Mouse (Mus musculus) bone marrow, adult 2 months (tissue): ENCODE measurements around the gene Irf2bpl. TPM values are rescaled to one million over a fixed set of nuclear protein-coding genes. Genes with fewer than 3 reads are reported as not detected.

Source experiments
- H3K27ac ChIP-seq: fragments of 200-500 bp; 2 replicates; pipeline ENCODE4 v1.5.1; 2012; ENCODE audit warnings: low read depth, mild to moderate bottlenecking, control low read depth, inconsistent platforms, low read length; ENCODE audit not compliant: control insufficient read depth, poor library complexity, insufficient read depth
- H3K4me1 ChIP-seq: fragments of 200-500 bp; 2 replicates; pipeline ENCODE4 v1.6.1; 2011; ENCODE audit warnings: low read length; ENCODE audit not compliant: control insufficient read depth, insufficient read depth
- H3K4me3 ChIP-seq: fragments of 200-500 bp; replicated peaks from 2 replicates; pipeline ENCODE3; 2011; ENCODE audit warnings: mild to moderate bottlenecking, low read depth, low read length, control low read depth; ENCODE audit not compliant: control insufficient read depth
- CTCF ChIP-seq: fragments of 200-500 bp; IDR thresholded peaks from 2 replicates; pipeline ENCODE4 v1.5.1; 2011; ENCODE audit warnings: low read length, control low read depth; ENCODE audit not compliant: control insufficient read depth, insufficient read depth
- POLR2A ChIP-seq: fragments of 200-500 bp; IDR thresholded peaks from 2 replicates; pipeline ENCODE4 v1.6.1; 2011; ENCODE audit warnings: low read depth, mild to moderate bottlenecking, control low read depth, low read length, borderline replicate concordance; ENCODE audit not compliant: control insufficient read depth
- WGBS: fragments of 180-500 bp; shearing (Covaris S2); methylation state at CpG from one replicate; pipeline ENCODE4 v1.1.7; 2018; 5-methylcytosine and 5-hydroxymethylcytosine counted together
- polyA plus RNA-seq: library from polyadenylated mRNA; stranded (reverse); fragments of >200 nt; gene quantifications from 2 replicates; pipeline ENCODE4 v1.2.4, GENCODE M21; 2011; ENCODE audit warnings: low replicate concordance; ENCODE audit not compliant: missing spikeins, insufficient read depth, insufficient read length

Irf2bpl gene
- polyA plus RNA-seq, 1 experiment = 3.4 TPM

DNA sequence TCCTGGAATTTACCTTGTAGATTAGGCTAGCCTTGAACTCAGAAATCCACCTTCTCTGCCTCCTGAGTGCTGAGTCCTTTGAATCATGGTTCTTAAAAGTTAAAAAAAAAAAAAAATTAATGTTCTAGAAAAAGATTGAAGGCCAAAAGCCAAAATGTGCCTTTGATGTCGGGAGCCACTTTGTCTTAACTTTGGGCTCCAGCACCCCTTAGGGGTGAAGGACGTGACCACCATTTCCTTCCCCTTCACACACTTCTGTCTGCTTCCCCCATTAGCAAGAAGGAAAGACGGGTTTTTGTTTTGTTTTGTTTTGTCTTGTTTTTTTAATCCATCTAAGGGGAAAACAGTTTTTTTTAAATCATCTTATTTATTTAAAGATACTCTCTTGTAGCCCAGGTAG, 48.7 kb downstream of the Irf2bpl start:
- no peak for TF ChIP-seq CTCF
- TF ChIP-seq POLR2A = no peak
- Histone ChIP-seq H3K27ac (peak overlapping the region; percentile 92; the same call in 1 of the 2 replicates), H3K4me3 (no peak overlapping the region), H3K4me1 (peaks cover 26% of the 10 kb centered on the region)
- WGBS = 12% methylated on average over 3 of the region's 3 CpGs

DNA sequence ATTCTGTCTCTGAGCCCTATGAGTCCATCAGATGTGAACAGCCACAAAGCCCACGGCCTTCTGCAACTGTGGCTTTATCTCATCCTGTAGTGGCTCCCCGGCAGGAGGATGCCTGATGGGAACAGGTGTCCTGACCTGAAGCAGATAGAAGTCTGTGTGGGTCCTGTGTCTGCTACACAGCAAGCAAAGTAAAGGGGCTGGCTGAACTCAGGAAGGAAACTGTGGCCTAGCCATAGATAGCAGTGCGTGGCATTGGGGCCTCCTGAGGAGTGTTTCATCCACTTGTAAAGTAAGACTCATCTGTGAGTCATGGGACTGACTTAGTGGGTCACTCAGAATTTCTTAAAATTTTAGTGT, 50.2 kb downstream of the Irf2bpl start:
- no peak for TF ChIP-seq CTCF
- no peak for TF ChIP-seq POLR2A
- 6% methylated on average over 3 of the region's 3 CpGs for WGBS
- Histone ChIP-seq H3K27ac (peak overlapping the region; percentile 93), H3K4me3 (no peak overlapping the region), H3K4me1 (peaks cover 26% of the 10 kb centered on the region)

DNA sequence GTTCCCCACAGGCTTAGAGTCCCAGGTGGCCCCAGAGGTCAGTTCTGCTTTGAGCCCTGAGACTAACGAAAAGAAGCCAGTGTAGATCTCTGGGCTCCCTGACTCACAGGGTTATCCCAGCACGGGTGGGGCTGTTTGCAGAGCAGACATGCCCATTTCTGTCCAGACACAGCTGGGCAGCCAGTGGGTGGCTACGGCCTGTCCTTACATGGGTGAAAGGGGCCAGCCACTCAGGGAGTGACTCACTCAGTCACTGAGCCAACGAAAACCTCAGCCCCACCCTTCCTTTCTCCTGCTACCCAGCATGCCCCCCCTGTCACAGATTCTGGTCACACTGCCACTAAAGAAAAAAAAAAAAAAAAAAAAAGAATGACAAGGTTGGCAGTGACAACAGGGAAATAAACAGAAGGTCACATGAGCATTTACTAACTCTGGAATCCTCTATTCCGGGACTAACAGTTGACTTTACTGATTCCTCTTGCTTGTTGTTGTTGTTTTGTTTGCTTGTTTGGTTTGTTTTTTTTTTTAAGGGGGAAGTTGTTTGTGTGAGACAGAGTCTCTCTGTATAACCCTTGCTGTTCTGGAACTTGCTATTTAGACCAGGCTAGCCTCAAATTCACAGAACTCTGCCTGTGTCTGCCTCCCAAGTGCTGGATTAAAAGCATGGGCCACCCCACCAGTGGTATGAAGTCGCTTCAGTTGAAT, 50.7 kb downstream of the Irf2bpl start:
- H3K27ac ChIP-seq = peak overlapping the region; percentile 93
- 2% methylated on average over 6 of the region's 6 CpGs for WGBS
- peaks cover 26% of the 10 kb centered on the region for H3K4me1 ChIP-seq
- TF ChIP-seq POLR2A = no peak
- TF ChIP-seq CTCF = no peak
- H3K4me3 ChIP-seq = no peak overlapping the region

DNA sequence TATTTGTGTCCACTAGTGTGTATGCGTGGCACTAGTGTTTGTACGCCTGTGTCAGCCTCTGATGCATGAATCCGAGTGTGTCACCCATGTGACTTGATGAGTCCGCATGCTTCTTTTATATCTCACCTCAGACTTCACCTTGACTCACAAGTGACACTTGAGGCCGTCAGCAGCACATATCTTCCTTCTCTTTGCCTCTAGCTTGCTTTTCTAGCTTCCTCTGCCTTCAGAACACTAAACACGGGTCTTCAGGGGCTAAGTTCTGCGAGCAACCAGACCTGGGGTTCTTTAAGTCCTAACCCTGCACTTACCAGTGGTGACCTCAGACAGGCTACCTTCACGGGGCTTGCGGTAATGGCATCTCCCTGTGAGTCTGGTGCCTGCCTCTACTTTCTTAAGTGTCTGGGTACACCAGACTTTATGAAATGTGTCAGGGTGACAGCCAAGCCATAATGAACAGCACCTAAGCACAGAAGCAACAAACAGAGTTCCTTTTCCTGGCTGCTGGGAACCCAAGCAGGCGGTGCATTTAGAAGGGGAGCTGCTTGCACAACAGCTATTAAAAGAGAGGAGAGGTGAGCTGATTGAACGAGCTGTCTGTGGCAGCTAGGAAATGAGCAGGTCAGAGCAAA, 51.9 kb downstream of the Irf2bpl start:
- TF ChIP-seq POLR2A (no peak), CTCF (no peak)
- Histone ChIP-seq H3K4me3 (no peak overlapping the region), H3K4me1 (peaks cover 26% of the 10 kb centered on the region), H3K27ac (peak overlapping the region; percentile 84)
- 22% methylated on average over 11 of the region's 11 CpGs for WGBS

DNA sequence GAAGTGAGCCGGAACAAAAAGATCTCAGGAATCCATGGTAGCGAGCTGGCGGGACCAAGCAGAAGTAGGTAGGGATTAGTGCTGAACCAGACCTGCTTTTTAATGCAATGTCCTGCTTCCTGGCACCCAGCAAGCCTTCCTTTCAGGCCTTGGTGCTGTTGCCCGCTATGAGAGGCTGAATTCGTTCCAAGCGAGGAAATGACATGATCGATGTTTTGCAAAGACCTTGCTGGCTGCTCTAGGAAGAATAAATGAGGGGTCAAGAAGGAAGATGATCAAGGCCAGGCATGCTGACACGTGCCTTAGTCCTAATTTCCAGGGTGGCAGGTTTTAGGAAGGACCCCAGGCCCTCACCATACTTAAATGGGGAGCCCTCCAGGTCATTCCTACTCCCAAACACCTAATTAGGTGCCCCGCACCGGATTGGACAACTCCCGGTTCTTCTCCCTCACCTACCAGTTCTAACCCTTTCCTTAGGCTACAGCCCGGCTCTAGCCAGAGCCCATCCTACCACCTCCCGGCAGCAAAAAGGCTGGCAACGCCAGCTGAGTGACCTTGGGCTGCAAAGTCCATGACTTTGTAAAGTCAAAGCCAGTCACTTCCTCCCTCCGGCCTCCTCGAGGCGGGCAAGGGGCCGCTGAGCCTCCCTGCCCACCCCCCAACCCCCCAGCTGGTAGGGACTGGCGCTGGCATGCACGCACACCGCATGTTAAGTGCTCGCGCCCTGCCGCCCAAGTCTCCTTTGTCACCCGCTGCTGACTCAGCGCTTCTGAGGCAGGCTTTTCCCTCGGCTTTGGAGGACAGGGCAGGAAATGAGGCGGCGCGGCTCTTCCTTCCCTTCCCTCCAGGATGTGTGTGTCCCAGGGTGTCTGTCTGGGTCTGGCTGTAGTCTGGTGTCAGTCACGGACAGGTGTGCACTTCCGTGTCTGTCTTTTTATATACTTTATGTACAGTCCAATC, 52.7 kb downstream of the Irf2bpl start:
- 15% methylated on average over 32 of the region's 32 CpGs for WGBS
- Histone ChIP-seq H3K4me3 (no peak overlapping the region), H3K4me1 (peaks cover 26% of the 10 kb centered on the region), H3K27ac (peak overlapping the region; percentile 84)
- TF ChIP-seq CTCF = no peak
- no peak for TF ChIP-seq POLR2A

Other genes with a start within 250 kb of the Irf2bpl start
- gene Vash1, start 206.1 kb downstream of the Irf2bpl start, polyA plus RNA-seq = 1.4 and 1.5 TPM in 2 replicates
- gene Angel1, start 158.3 kb downstream of the Irf2bpl start, polyA plus RNA-seq = 0.75 and 3.8 TPM in 2 replicates
- not detected in 2 replicates for gene Lrrc74a, start 150.4 kb downstream of the Irf2bpl start, polyA plus RNA-seq
- gene Cipc, start 62.2 kb upstream of the Irf2bpl start, polyA plus RNA-seq = 5.5 and 5.9 TPM in 2 replicates
- gene Zdhhc22, start 105.6 kb upstream of the Irf2bpl start, polyA plus RNA-seq = not detected in 2 replicates
- not detected in 2 replicates for gene Tmem63c, start 136.5 kb upstream of the Irf2bpl start, polyA plus RNA-seq
- not detected in 2 replicates for gene Ngb, start 217.7 kb upstream of the Irf2bpl start, polyA plus RNA-seq